ENCODE assay signal across 9 mouse cellular contexts in the genomic region with DNA sequence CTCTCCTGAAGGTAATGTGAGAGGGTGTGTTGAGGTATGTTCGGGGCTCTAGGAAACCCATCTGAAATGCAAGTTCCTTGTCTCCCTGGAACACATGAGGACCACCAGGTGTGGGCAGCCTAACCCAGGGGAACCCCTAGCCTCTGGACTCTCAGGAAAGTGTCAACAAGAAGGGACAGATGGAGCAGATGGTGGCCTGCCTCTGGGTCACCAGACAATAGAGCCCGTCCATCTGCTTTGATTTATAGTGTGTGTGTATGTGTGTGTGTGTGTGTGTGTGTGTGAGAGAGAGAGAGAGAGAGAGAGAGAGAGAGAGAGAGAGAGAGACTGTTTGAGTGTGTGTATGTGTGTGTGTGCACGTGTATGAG. TPM values are rescaled to one million over a fixed set of nuclear protein-coding genes. Genes with fewer than 3 reads are reported as not detected.
DNase-seq lines count a peak whose midpoint lies in the region; ATAC-seq and TF ChIP-seq lines count a peak whose summit lies in the region.
"Had no signal": no experiment of that assay in that cellular context is flagged by ENCODE, and none has a peak within 500 bp of the region (broad histone marks: within the 10 kb centered on the region; RNA-seq: fewer than 3 reads in every experiment).

No protein-coding gene starts in this region.

- 77% methylated on average over 3 of the region's 3 CpGs for WGBS in intestine, embryonic 15.5 days
- 84% methylated on average over 3 of the region's 3 CpGs for WGBS in intestine, postnatal 0 days
- WGBS in limb, embryonic 11.5 days, result 68% methylated on average over 3 of the region's 3 CpGs

- H3K27me3 ChIP-seq in intestine, embryonic 15.5 days (replicated peaks), result no peaks in the 10 kb centered on the region
- H3K27me3 ChIP-seq in intestine, postnatal 0 days (replicated peaks; ENCODE audit: control insufficient read depth, insufficient read depth, low read length), result no peaks in the 10 kb centered on the region
- H3K27me3 ChIP-seq in testis, adult 2 months (ENCODE audit: control insufficient read depth, insufficient read depth, low read length), result no peaks in the 10 kb centered on the region
- no peaks in the 10 kb centered on the region for H3K27me3 ChIP-seq in limb, embryonic 11.5 days (ENCODE audit: control insufficient read depth, insufficient read depth, low read length)

- peak overlapping the region; percentile 73 for H3K27ac ChIP-seq in intestine, embryonic 15.5 days
- no peak overlapping the region for H3K27ac ChIP-seq in intestine, postnatal 0 days (ENCODE audit: low read depth, low read length)
- H3K27ac ChIP-seq in testis, adult 2 months (ENCODE audit: control insufficient read depth, insufficient read depth, low read depth, low read length), result peak overlapping the region; percentile 59
- peak overlapping the region; percentile 68 for H3K27ac ChIP-seq in limb, embryonic 11.5 days (replicated peaks; ENCODE audit: low read depth, low read length)

- no peak for TF ChIP-seq CTCF in intestine, postnatal 0 days (IDR thresholded peaks at IDR 0.05; ENCODE audit: low read depth)
- no peak for TF ChIP-seq CTCF in testis, adult 2 months (IDR thresholded peaks at IDR 0.05; ENCODE audit: control insufficient read depth, insufficient read depth, insufficient replicate concordance, low read depth, low read length)

- no peak overlapping the region for H3K9ac ChIP-seq in intestine, embryonic 15.5 days
- H3K9ac ChIP-seq in intestine, postnatal 0 days (ENCODE audit: low read depth, low read length), result no peak overlapping the region
- H3K9ac ChIP-seq in limb, embryonic 11.5 days (ENCODE audit: low read length), result no peak overlapping the region

- H3K4me2 ChIP-seq in intestine, embryonic 15.5 days (replicated peaks), result no peak overlapping the region
- no peak overlapping the region for H3K4me2 ChIP-seq in intestine, postnatal 0 days (replicated peaks; ENCODE audit: low read depth)
- H3K4me2 ChIP-seq in limb, embryonic 11.5 days (ENCODE audit: low read depth, severe bottlenecking), result no peak overlapping the region

- H3K9me3 ChIP-seq in intestine, embryonic 15.5 days, result no peaks in the 10 kb centered on the region
- H3K9me3 ChIP-seq in intestine, postnatal 0 days (ENCODE audit: control insufficient read depth), result no peaks in the 10 kb centered on the region
- H3K9me3 ChIP-seq in limb, embryonic 11.5 days (ENCODE audit: control insufficient read depth, low read length), result no peaks in the 10 kb centered on the region

- no peak for ATAC-seq in intestine, embryonic 15.5 days
- ATAC-seq in intestine, postnatal 0 days, result no peak
- no peak for ATAC-seq in limb, embryonic 11.5 days (ENCODE audit: insufficient number of reproducible peaks, low FRiP score, low TSS enrichment, low read depth)

- H3K4me1 ChIP-seq in intestine, embryonic 15.5 days (replicated peaks), result peaks cover 18% of the 10 kb centered on the region; the same call in 1 of the 2 replicates
- 0 out of 2 replicates have a peak, but pooled peaks cover 6% of the 10 kb centered on the region for H3K4me1 ChIP-seq in intestine, postnatal 0 days (replicated peaks; ENCODE audit: control insufficient read depth, insufficient read depth, low read length)
- peaks cover 6% of the 10 kb centered on the region for H3K4me1 ChIP-seq in testis, adult 2 months (ENCODE audit: control insufficient read depth, insufficient read depth, low read length)
- H3K4me1 ChIP-seq in limb, embryonic 11.5 days (ENCODE audit: control insufficient read depth, insufficient read depth, low read length), result peaks cover 5% of the 10 kb centered on the region; the same call in 1 of the 2 replicates

- no peaks in the 10 kb centered on the region for H3K36me3 ChIP-seq in intestine, embryonic 15.5 days
- H3K36me3 ChIP-seq in intestine, postnatal 0 days (ENCODE audit: control insufficient read depth, insufficient read depth), result no peaks in the 10 kb centered on the region
- no peaks in the 10 kb centered on the region for H3K36me3 ChIP-seq in testis, adult 2 months (ENCODE audit: control insufficient read depth, insufficient read depth, low read length)
- no peaks in the 10 kb centered on the region for H3K36me3 ChIP-seq in limb, embryonic 11.5 days (ENCODE audit: control insufficient read depth, insufficient read depth, low read length)
- H3K36me3 ChIP-seq: G1E had no signal

- DNase-seq in testis, postnatal 14 days (ENCODE audit: low spot score), result no peak
- DNase-seq in limb, embryonic 11.5 days (ENCODE audit: low spot score), result no peak
- no peak for DNase-seq in right cerebral cortex, postnatal 14 days
- DNase-seq in right cerebral cortex, adult 2 months (ENCODE audit: low spot score in 2 of 2), result no peak
- DNase-seq: right cerebral cortex, postnatal 4 days had no signal

- H3K4me3 ChIP-seq in intestine, embryonic 15.5 days (replicated peaks), result no peak overlapping the region
- no peak overlapping the region for H3K4me3 ChIP-seq in intestine, postnatal 0 days (ENCODE audit: low read depth, low read length)
- H3K4me3 ChIP-seq in testis, adult 2 months (ENCODE audit: control insufficient read depth, low read depth, low read length), result no peak overlapping the region
- no peak overlapping the region for H3K4me3 ChIP-seq in limb, embryonic 11.5 days (ENCODE audit: low read depth, low read length)

- no peak for TF ChIP-seq POLR2A in testis, adult 2 months (IDR thresholded peaks at IDR 0.05; ENCODE audit: control insufficient read depth, low read depth, low read length)

RNA-seq across cellular contexts. Expression of gene Tomm20, which starts 58.0 kb away (rescaled TPM):
- 295 and 300 TPM in 2 replicates for polyA plus RNA-seq in intestine, embryonic 15.5 days (2015; fragmentation: Nextera tagmentation; extraction: Ambion mirVana)
- polyA plus RNA-seq in intestine, postnatal 0 days (2015; fragmentation: Nextera tagmentation; extraction: Ambion mirVana), result 278 and 296 TPM in 2 replicates
- 131 and 231 TPM in 2 replicates for polyA plus RNA-seq in testis, adult 2 months (2012; rRNA removed)
- polyA plus RNA-seq in limb, embryonic 11.5 days (2014; fragmentation: Nextera tagmentation; extraction: Ambion mirVana), result 258 and 284 TPM in 2 replicates
